Mouse (Mus musculus): ENCODE measurements around the gene Sphk2.

DNA sequence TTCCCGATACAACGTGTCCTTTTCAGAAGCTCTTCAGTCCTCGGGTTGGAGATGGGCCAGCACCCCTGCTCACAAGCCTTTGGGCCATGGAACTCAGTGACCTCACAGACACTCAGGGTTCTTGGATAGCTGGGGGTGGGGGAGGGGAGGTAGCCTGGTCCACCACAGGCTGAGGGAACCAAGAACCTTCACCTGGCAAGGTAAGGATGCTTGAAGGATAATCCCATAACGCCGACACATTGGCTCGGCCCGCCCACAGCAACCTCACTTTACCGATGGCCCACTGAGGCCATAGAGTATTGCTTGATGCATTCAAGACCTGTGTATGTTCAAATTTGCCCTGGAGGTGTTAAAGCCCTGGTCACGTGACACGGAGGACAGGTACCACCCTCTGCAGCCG lies 7.9 kb upstream of the Sphk2 start, which contains the start of gene Spaca4:
- TF ChIP-seq CTCF (IDR thresholded peaks at IDR 0.05; ENCODE audit: low read depth) (no peak), EP300 (IDR thresholded peaks at IDR 0.05; ENCODE audit: low read depth) (no peak)
